Mouse (Mus musculus) embryonic facial prominence, embryonic 12.5 days (tissue): ENCODE results near the gene Cln3. TPM values are rescaled to one million over a fixed set of nuclear protein-coding genes. Genes with fewer than 3 reads are reported as not detected.
A peak's percentile ranks its signal among the peaks of the same experiment; 100 is the strongest.

ENCODE experiments used
- ATAC-seq: fragments of 200-750 bp; cut with Nextera tagmentation; 2 replicates; pipeline ENCODE4 v1.8.0; 2017; ENCODE audit not compliant: insufficient number of reproducible peaks, insufficient read depth, low FRiP score, low TSS enrichment
- H3K27ac ChIP-seq: fragments of 300-500 bp; sonication (generic); 2 replicates; pipeline ENCODE4 v1.5.1; 2016; ENCODE audit warnings: mild to moderate bottlenecking
- H3K27me3 ChIP-seq: fragments of 300-500 bp; sonication (generic); 2 replicates; pipeline ENCODE4 v1.6.1; 2016; ENCODE audit warnings: mild to moderate bottlenecking, moderate library complexity
- H3K36me3 ChIP-seq: fragments of 300-500 bp; sonication (generic); 2 replicates; pipeline ENCODE4 v1.6.1; 2016; ENCODE audit warnings: mild to moderate bottlenecking
- H3K4me1 ChIP-seq: fragments of 300-500 bp; sonication (generic); 2 replicates; pipeline ENCODE4 v1.6.1; 2016
- H3K4me2 ChIP-seq: fragments of 300-500 bp; sonication (generic); replicated peaks from 2 replicates; pipeline ENCODE4 v1.6.1; 2016; ENCODE audit warnings: mild to moderate bottlenecking, moderate library complexity
- H3K4me3 ChIP-seq: fragments of 300-500 bp; sonication (generic); 2 replicates; pipeline ENCODE4 v1.5.1; 2016; ENCODE audit warnings: mild to moderate bottlenecking
- H3K9ac ChIP-seq: fragments of 300-500 bp; sonication (generic); 2 replicates; pipeline ENCODE4 v1.6.1; 2016; ENCODE audit warnings: mild to moderate bottlenecking, moderate library complexity
- H3K9me3 ChIP-seq: fragments of 300-500 bp; sonication (generic); 2 replicates; pipeline ENCODE4 v1.6.1; 2016; ENCODE audit warnings: mild to moderate bottlenecking, moderate library complexity
- WGBS: fragments of 180-500 bp; shearing (Covaris S2); methylation state at CpG from one replicate; pipeline ENCODE4 v1.1.7; 2016; 5-methylcytosine and 5-hydroxymethylcytosine counted together
- polyA plus RNA-seq: library from polyadenylated mRNA; unstranded; fragments of >200 nt; fragmentation: Nextera tagmentation; extraction: Ambion mirVana; gene quantifications from 2 replicates; pipeline ENCODE4 v1.2.1, GENCODE M21; 2016

Gene Cln3
- 33.3 and 34.4 TPM in 2 replicates for polyA plus RNA-seq

DNA sequence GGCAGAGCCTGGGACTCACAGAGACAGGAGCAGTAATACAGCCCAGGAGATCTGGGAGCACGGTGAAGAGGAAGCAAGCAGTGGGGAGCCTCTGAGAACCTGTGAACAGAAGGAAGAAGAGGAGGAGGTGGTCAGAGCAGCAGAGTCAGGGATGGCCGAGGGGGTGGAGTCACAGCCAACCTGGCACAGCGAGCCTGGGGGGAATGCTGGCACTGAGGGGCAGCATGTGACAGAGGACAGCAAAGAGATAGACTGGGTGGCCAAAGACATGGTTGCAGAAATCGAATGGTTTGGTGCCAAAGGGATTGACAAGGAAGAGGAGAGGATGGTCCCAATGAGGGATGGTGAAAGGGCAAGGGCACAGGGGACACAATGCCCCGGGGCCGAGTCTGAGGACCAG is at the start of gene Cln3:
Gene Cln3 (minus strand): TSS at position 101 of the 400 bp plus-strand sequence.
- peaks cover 12% of the 10 kb centered on the region; the same call in 1 of the 2 replicates for H3K27me3 ChIP-seq
- H3K9ac ChIP-seq = no peak within 1 kb of the TSS
- H3K4me1 ChIP-seq = 0 out of 2 replicates have a peak, but pooled peaks cover 10% of the 10 kb centered on the region
- H3K36me3 ChIP-seq = no peaks in the 10 kb centered on the region
- no peak for ATAC-seq
- 70% methylated on average over 6 of the region's 6 CpGs for WGBS
- no peak within 1 kb of the TSS for H3K4me3 ChIP-seq
- H3K27ac ChIP-seq = no peak within 1 kb of the TSS
- no peaks in the 10 kb centered on the region for H3K9me3 ChIP-seq
- no peak within 1 kb of the TSS for H3K4me2 ChIP-seq

DNA sequence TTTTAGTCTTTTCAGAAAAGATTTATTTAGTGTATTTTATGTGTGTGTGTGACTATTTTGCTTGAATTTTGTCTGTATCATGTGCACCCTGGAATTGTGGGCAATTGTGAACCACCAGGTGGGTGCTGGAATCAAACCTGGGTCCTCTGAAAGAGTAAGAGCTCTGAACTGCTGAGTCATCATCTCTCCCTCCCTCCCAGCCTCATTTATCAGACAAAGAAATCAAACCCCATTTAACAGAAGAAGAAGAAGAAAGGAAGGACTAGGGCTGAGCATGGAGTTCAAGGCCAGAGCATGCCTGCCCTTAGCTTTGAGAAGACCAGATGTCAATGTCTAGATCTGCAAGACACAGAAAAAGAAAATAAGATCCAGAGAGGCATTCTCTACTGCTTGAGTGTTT is 49.8 kb upstream of the Cln3 start:
- Histone ChIP-seq H3K4me1 (no peaks in the 10 kb centered on the region), H3K9me3 (no peaks in the 10 kb centered on the region), H3K9ac (no peak overlapping the region), H3K4me3 (no peak overlapping the region), H3K27ac (no peak overlapping the region), H3K4me2 (no peak overlapping the region), H3K36me3 (no peaks in the 10 kb centered on the region), H3K27me3 (no peaks in the 10 kb centered on the region)
- no peak for ATAC-seq

DNA sequence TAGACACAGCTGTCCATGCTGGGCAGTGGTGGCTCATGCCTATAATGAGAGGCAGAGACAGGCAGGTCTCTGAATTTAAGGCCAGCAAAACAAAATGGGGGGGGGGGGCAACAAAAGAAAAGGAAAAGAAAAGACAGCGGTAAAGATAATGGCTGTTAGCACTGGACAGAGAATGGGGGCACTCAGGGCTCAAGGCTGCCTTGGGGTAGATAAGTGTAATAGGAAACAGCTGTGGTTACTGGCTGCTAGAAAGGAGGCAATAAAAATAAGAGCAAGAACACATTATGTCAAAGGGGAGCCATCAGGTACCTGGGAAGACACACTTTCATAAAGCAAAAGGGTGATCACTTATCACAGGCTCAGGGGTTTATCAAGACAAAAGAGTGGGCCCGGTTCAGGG is 46.9 kb upstream of the Cln3 start:
- Histone ChIP-seq H3K4me3 (no peak overlapping the region), H3K9ac (no peak overlapping the region), H3K4me2 (no peak overlapping the region), H3K4me1 (no peaks in the 10 kb centered on the region), H3K36me3 (no peaks in the 10 kb centered on the region), H3K27me3 (no peaks in the 10 kb centered on the region), H3K27ac (no peak overlapping the region), H3K9me3 (no peaks in the 10 kb centered on the region)
- WGBS = 61% methylated on average over 2 of the region's 2 CpGs
- no peak for ATAC-seq

- WGBS = 86% methylated on average over 4 of the region's 4 CpGs
- H3K27me3 ChIP-seq = no peaks in the 10 kb centered on the region
- ATAC-seq = no peak
- H3K36me3 ChIP-seq = no peaks in the 10 kb centered on the region
- no peak within 1 kb of the TSS for H3K4me2 ChIP-seq
- no peaks in the 10 kb centered on the region for H3K9me3 ChIP-seq
- H3K27ac ChIP-seq = no peak within 1 kb of the TSS
- no peak within 1 kb of the TSS for H3K4me3 ChIP-seq
- H3K9ac ChIP-seq = no peak within 1 kb of the TSS
- H3K4me1 ChIP-seq = no peaks in the 10 kb centered on the region
Observed at GRCm38 (mm10) chr7:126630824-126631518, 45.4 kb upstream of the Cln3 start, which contains the start of gene Nupr1. Gene Nupr1 (minus strand): TSS chr7:126630861.

- H3K4me2 ChIP-seq = no peak overlapping the region
- H3K4me3 ChIP-seq = no peak overlapping the region
- no peaks in the 10 kb centered on the region; the same call in 1 of the 2 replicates for H3K4me1 ChIP-seq
- no peak overlapping the region for H3K9ac ChIP-seq
- no peak for ATAC-seq
- no peaks in the 10 kb centered on the region for H3K27me3 ChIP-seq
- 51% methylated on average over 3 of the region's 3 CpGs for WGBS
- no peak overlapping the region for H3K27ac ChIP-seq
- H3K9me3 ChIP-seq = no peaks in the 10 kb centered on the region
- no peaks in the 10 kb centered on the region for H3K36me3 ChIP-seq
Observed at GRCm38 (mm10) chr7:126629915-126630314, 44.3 kb upstream of the Cln3 start.

- Histone ChIP-seq H3K36me3 (no peaks in the 10 kb centered on the region), H3K9ac (no peak overlapping the region), H3K4me1 (no peaks in the 10 kb centered on the region; the same call in 1 of the 2 replicates), H3K27ac (0 out of 2 replicates have a peak overlapping the region, but pooled peaks have one; percentile 32), H3K4me2 (no peak overlapping the region), H3K4me3 (no peak overlapping the region), H3K27me3 (no peaks in the 10 kb centered on the region), H3K9me3 (no peaks in the 10 kb centered on the region)
- no peak for ATAC-seq
- WGBS = 60% methylated on average over 6 of the region's 6 CpGs
Observed at GRCm38 (mm10) chr7:126628111-126628510, 42.5 kb upstream of the Cln3 start.

DNA sequence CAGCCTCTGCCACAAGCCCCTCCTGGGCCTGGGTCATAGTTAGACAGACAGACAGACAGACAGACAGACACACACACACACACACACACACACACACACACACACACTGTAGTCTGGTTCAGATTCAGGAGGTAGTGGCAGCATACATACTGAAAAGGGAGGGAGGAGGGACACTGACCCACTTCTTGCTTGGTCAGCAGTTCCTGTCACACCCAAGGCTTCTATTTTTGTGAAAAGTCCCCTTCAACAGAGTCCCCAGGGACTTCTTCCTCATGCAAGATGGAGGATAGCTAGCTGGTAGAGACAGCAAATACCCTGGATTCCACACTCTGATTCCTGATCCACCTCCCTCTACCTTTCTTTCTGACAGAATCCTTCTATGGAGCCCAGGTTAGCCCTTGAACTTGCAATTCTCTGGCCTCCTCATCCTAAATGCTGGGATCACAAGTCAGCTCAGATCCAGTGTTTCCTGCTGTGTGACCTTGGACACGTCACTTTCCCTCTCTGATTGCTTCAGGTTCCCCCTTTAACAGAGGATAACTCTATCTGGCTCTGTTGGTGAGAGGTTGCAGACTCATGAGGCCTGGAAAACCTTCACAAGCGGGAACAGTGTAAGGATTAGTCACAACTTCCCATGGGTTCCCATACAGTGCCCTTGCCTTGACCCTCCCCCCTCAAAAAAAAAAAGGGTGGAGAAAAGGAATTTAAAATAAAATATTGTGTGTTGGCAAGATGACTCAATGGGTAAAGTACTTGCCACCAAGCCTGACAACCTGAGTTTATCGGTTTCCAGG is 40.4 kb upstream of the Cln3 start:
- Histone ChIP-seq H3K27ac (no peak overlapping the region), H3K4me1 (no peaks in the 10 kb centered on the region; the same call in 1 of the 2 replicates), H3K4me2 (no peak overlapping the region), H3K27me3 (no peaks in the 10 kb centered on the region), H3K9me3 (no peaks in the 10 kb centered on the region), H3K36me3 (no peaks in the 10 kb centered on the region), H3K4me3 (no peak overlapping the region), H3K9ac (no peak overlapping the region)
- ATAC-seq = no peak
- 79% methylated on average over 3 of the region's 3 CpGs for WGBS

DNA sequence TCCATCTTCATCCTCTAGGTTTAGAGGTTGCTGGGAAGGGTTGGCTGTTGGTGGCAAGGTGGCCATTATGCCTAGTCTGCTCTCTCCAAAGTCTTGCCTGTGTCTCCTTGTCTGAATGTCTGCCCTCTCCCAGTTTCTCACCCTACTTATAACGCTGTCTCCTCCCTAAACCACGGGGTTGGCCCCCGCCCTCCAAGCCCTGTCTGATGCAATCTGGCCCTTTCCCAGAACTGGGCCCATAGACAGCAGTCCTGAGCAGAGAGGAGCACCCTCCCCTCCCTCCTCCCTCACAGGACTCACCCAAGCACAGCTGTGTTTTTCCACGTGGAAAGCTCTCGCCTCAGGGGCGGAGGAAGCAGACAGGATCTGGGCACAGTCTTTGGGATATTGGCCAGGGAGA is 39.8 kb upstream of the Cln3 start:
- Histone ChIP-seq H3K9ac (no peak overlapping the region), H3K27ac (no peak overlapping the region), H3K36me3 (no peaks in the 10 kb centered on the region), H3K27me3 (no peaks in the 10 kb centered on the region), H3K9me3 (no peaks in the 10 kb centered on the region), H3K4me1 (no peaks in the 10 kb centered on the region; the same call in 1 of the 2 replicates), H3K4me3 (no peak overlapping the region), H3K4me2 (no peak overlapping the region)
- ATAC-seq = no peak
- 46% methylated on average over 6 of the region's 6 CpGs for WGBS

DNA sequence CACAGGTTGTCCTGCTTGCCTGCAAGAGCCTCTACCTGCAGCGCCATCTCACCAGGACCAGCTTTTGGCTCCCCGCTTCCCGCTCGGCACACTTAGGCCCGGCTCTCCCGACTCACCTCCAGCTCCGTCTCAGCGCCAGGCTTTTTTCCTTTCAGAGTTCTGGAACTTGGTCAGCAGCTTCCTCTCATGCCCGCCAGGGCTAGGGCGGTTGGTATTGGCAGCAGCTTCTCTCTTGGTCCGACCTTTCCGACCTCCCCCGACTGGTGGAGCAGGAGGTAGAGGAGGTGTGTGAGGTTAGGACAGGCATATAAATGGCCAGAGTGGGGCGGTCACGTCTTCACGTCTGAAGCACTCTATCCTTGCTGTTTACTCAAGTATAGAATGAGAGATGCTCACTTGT is 39.2 kb upstream of the Cln3 start:
- Histone ChIP-seq H3K36me3 (no peaks in the 10 kb centered on the region), H3K27me3 (no peaks in the 10 kb centered on the region), H3K4me2 (no peak overlapping the region), H3K9me3 (no peaks in the 10 kb centered on the region), H3K4me1 (no peaks in the 10 kb centered on the region; the same call in 1 of the 2 replicates), H3K27ac (no peak overlapping the region), H3K4me3 (no peak overlapping the region), H3K9ac (no peak overlapping the region)
- ATAC-seq = no peak
- 64% methylated on average over 16 of the region's 16 CpGs for WGBS

DNA sequence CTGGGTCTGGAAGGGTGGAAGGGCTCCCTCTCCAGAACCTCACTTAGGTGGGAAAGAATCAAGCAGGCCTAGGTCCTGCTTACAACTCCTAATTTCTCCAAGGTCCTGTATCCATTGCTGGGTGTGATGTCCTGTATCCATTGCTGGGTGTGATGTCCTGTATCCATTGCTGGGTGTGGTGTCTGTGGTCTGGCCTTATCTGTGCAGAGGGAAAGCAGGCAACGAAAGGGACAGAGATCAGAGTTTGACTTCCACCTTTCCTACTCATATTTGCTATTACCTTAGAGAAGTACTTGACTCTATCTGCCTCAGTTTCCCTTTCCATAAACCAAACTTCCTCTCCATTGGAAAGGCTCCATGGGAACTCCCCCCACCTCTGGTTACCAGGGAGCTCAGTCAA is 37.8 kb upstream of the Cln3 start:
- no peak overlapping the region for H3K9ac ChIP-seq
- H3K36me3 ChIP-seq = no peaks in the 10 kb centered on the region
- H3K4me2 ChIP-seq = no peak overlapping the region
- no peak for ATAC-seq
- no peaks in the 10 kb centered on the region; the same call in 1 of the 2 replicates for H3K4me1 ChIP-seq
- H3K27ac ChIP-seq = no peak overlapping the region
- no peak overlapping the region for H3K4me3 ChIP-seq
- no peaks in the 10 kb centered on the region for H3K9me3 ChIP-seq
- WGBS = 85% methylated on average over 1 of the region's 1 CpGs
- H3K27me3 ChIP-seq = no peaks in the 10 kb centered on the region

DNA sequence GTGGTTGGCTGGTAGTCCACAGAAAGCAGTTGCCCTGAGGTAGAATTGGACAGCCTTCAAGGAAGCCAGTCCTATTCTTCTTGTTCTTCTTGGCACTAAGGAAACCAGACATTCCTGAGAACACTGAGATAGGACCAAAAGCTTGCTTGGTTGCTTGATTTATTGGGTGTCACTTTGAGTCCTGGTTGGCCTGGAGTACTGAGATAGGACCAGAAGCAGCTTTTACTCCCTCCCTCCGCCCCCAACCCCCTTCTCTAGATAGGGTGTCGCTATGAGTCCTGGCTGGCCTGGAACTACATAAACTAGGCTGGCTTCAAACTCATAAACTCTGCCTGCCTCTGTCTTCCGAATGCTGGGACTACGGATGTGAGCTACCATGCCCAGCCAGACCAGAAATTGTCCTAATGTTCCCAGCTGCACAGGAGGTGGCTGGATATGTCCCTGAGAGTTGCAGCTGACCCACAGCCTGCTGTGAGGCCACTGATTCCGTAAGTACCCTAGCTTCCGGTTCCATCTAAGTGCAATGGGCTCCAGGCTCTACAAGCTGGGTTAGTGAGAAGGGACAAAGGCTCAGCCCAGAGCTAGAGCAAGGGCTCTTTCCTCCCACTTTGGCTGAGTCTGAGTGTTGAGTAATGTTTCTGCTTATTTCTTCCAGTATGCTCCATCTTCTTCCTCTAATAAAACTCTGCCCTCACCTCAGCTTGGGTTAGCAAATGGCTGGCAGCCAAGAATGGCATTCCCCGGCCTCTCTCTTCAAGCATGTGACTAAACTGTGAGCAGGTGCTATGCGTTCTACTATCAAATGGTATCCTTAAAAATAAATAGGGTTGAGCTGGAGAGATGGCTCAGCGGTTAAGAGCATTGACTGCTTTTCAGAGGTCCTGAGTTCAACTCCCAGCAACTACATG is 36.1 kb upstream of the Cln3 start:
- H3K27ac ChIP-seq = no peak overlapping the region
- no peaks in the 10 kb centered on the region for H3K27me3 ChIP-seq
- no peak overlapping the region for H3K9ac ChIP-seq
- H3K36me3 ChIP-seq = no peaks in the 10 kb centered on the region
- no peak overlapping the region for H3K4me3 ChIP-seq
- no peaks in the 10 kb centered on the region; the same call in 1 of the 2 replicates for H3K4me1 ChIP-seq
- no peaks in the 10 kb centered on the region for H3K9me3 ChIP-seq
- 80% methylated on average over 9 of the region's 9 CpGs for WGBS
- ATAC-seq = no peak
- H3K4me2 ChIP-seq = no peak overlapping the region
